Mouse (Mus musculus) left cerebral cortex, postnatal 36 days (tissue): ENCODE results near the gene Oxgr1. TPM values are rescaled to one million over a fixed set of nuclear protein-coding genes. Genes with fewer than 3 reads are reported as not detected.
"Not testable (repeated sequence)": the region's sequence is repeated elsewhere in the genome, so short reads cannot be mapped to it uniquely, and the experiment has no call there.

Source experiments
- DNase-seq, 2 experiments: peaks; one replicate each; pipeline ENCODE4 v3.0.0; 2021 to 2022; ENCODE audit warnings: low spot score in 2 of 2, mixed read lengths in 1 of 2
- intact Hi-C: fragments of 180-260 bp; cut with DNase I; formaldehyde crosslinking; loops from one replicate; pipeline ENCODE4 v1.15.1; 2025
- total RNA-seq, 2 experiments: library from RNA; stranded (reverse); gene quantifications; 2 replicates each; pipeline ENCODE4 v1.2.3; 2021

Oxgr1 gene
- total RNA-seq, 2 experiments from 2014 or later: 0.14 TPM; not detected in 1

- DNase-seq: no peak
- intact Hi-C loops: no loop called here
Measured at GRCm38 (mm10) chr14:119986778-119987177, 55.5 kb downstream of the Oxgr1 start.

GRCm38 (mm10) chr14:119986351-119986750 lies 55.9 kb downstream of the Oxgr1 start:
- DNase-seq, intact Hi-C loops: not testable (repeated sequence)

GRCm38 (mm10) chr14:119981314-119981713 lies 60.9 kb downstream of the Oxgr1 start:
- intact Hi-C loops: no loop called here
- no peak for DNase-seq

- intact Hi-C loops: no loop called here
- DNase-seq: no peak
Measured at GRCm38 (mm10) chr14:119980698-119981235, 61.5 kb downstream of the Oxgr1 start.

Other genes with a start within 250 kb of the Oxgr1 start
- 100 to 1,000 TPM; 223 to 270 TPM for gene Mbnl2, start 233.2 kb upstream of the Oxgr1 start, total RNA-seq